Mouse (Mus musculus) liver, postnatal 0 days (tissue): ENCODE results near the gene Qrich2. TPM values are rescaled to one million over a fixed set of nuclear protein-coding genes. Genes with fewer than 3 reads are reported as not detected.
A peak's percentile ranks its signal among the peaks of the same experiment; 100 is the strongest.

Experiments
- ATAC-seq: fragments of 200-750 bp; cut with Nextera tagmentation; 2 replicates; pipeline ENCODE4 v1.8.0; 2017; ENCODE audit warnings: mild to moderate bottlenecking, moderate library complexity
- DNase-seq: peaks from one replicate; pipeline ENCODE4 v3.0.0-alpha.2; 2016
- H3K27ac ChIP-seq: fragments of 300-500 bp; sonication (generic); 2 replicates; pipeline ENCODE4 v1.5.1; 2014; ENCODE audit warnings: antibody characterized with exemption, moderate library complexity, mild to moderate bottlenecking, low read depth
- H3K27me3 ChIP-seq: fragments of 300-500 bp; sonication (generic); 2 replicates; pipeline ENCODE4 v1.6.1; 2014; ENCODE audit warnings: low read length, control low read depth, mixed read lengths; ENCODE audit not compliant: insufficient read depth
- H3K36me3 ChIP-seq: fragments of 300-500 bp; sonication (generic); replicated peaks from 2 replicates; pipeline ENCODE4 v1.6.1; 2014; ENCODE audit warnings: mild to moderate bottlenecking, control low read depth, low read length, moderate library complexity, mixed read lengths; ENCODE audit not compliant: insufficient read depth
- H3K4me1 ChIP-seq: fragments of 300-500 bp; sonication (generic); 2 replicates; pipeline ENCODE4 v1.6.1; 2014; ENCODE audit warnings: antibody characterized with exemption, mild to moderate bottlenecking, control low read depth; ENCODE audit not compliant: insufficient read depth
- H3K4me2 ChIP-seq: fragments of 300-500 bp; sonication (generic); 2 replicates; pipeline ENCODE4 v1.6.1; 2014; ENCODE audit warnings: low read depth, mild to moderate bottlenecking, low read length, moderate library complexity, mixed read lengths
- H3K4me3 ChIP-seq: fragments of 300-500 bp; sonication (generic); 2 replicates; pipeline ENCODE4 v1.5.1; 2014; ENCODE audit warnings: low read depth, low read length
- H3K9ac ChIP-seq: fragments of 300-500 bp; sonication (generic); replicated peaks from 2 replicates; pipeline ENCODE4 v1.6.1; 2014; ENCODE audit warnings: mild to moderate bottlenecking, moderate library complexity
- H3K9me3 ChIP-seq: fragments of 300-500 bp; sonication (generic); 2 replicates; pipeline ENCODE4 v1.6.1; 2016; ENCODE audit warnings: mild to moderate bottlenecking, control low read depth, low read length, mixed read lengths
- CTCF ChIP-seq: sonication (generic); IDR thresholded peaks from 2 replicates; pipeline ENCODE4 v1.5.1; 2016; ENCODE audit warnings: antibody characterized with exemption, low read depth
- EP300 ChIP-seq: IDR thresholded peaks from 2 replicates; pipeline ENCODE4 v1.6.1; 2016; ENCODE audit warnings: antibody characterized with exemption, low read depth, mild to moderate bottlenecking
- WGBS: fragments of 180-500 bp; shearing (Covaris S2); extraction: QIAGEN DNeasy Blood & Tissue Kit; methylation state at CpG from one replicate; pipeline ENCODE4 v1.1.7; 2014; ENCODE audit not compliant: insufficient replicate concordance; 5-methylcytosine and 5-hydroxymethylcytosine counted together
- polyA plus RNA-seq: library from polyadenylated mRNA; unstranded; fragments of >200 nt; fragmentation: Nextera tagmentation; extraction: Ambion mirVana; gene quantifications from 2 replicates; pipeline ENCODE4 v1.2.1, GENCODE M21; 2015

The Qrich2 gene
- polyA plus RNA-seq, 1 experiment from 2014 or later = not detected

- ATAC-seq (no peak), DNase-seq (no peak)
- no peak overlapping the region for H3K4me3 ChIP-seq
- peak overlapping the region; percentile 95 for H3K4me2 ChIP-seq
- 66% methylated on average over 6 of the region's 6 CpGs for WGBS
- no peaks in the 10 kb centered on the region for H3K9me3 ChIP-seq
- peaks cover 16% of the 10 kb centered on the region for H3K4me1 ChIP-seq
- H3K9ac ChIP-seq = no peak overlapping the region
- H3K27ac ChIP-seq = no peak overlapping the region
- H3K36me3 ChIP-seq = 0 out of 2 replicates have a peak, but pooled peaks cover 4% of the 10 kb centered on the region
- no peaks in the 10 kb centered on the region for H3K27me3 ChIP-seq
- TF ChIP-seq CTCF (no peak), EP300 (no peak)
Measured at GRCm38 (mm10) chr11:116491338-116491737, 25.3 kb upstream of the Qrich2 start.

- Histone ChIP-seq H3K4me2 (peak overlapping the region; percentile 95), H3K4me1 (peaks cover 16% of the 10 kb centered on the region), H3K4me3 (peak overlapping the region; percentile 83), H3K9me3 (no peaks in the 10 kb centered on the region), H3K36me3 (peaks cover 10% of the 10 kb centered on the region), H3K9ac (peak overlapping the region; percentile 86), H3K27ac (peak overlapping the region; percentile 88), H3K27me3 (no peaks in the 10 kb centered on the region)
- ATAC-seq (peak; percentile 92), DNase-seq (peak; percentile 92)
- WGBS = under 1% methylated on average over 43 of the region's 62 CpGs
- TF ChIP-seq EP300 (peak; percentile 60; the same call in 1 of the 2 replicates), CTCF (0 out of 2 replicates have a peak, but pooled peaks have one; percentile 1)
Measured at GRCm38 (mm10) chr11:116490232-116491107, 24.4 kb upstream of the Qrich2 start.

- 5% methylated on average over 35 of the region's 39 CpGs for WGBS
- DNase-seq = peak; percentile 59
- TF ChIP-seq CTCF = no peak
- TF ChIP-seq EP300 = no peak
Measured at GRCm38 (mm10) chr11:116489771-116490231, 23.8 kb upstream of the Qrich2 start.

GRCm38 (mm10) chr11:116488693-116489375 is 22.8 kb upstream of the Qrich2 start:
- 67% methylated on average over 14 of the region's 14 CpGs for WGBS
- peak overlapping the region; percentile 88; the same call in 1 of the 2 replicates for H3K27ac ChIP-seq
- peaks cover 16% of the 10 kb centered on the region for H3K36me3 ChIP-seq
- H3K4me3 ChIP-seq = peak overlapping the region; percentile 83
- TF ChIP-seq CTCF (peak; percentile 64), EP300 (no peak)
- peak overlapping the region; percentile 95 for H3K4me2 ChIP-seq
- H3K9ac ChIP-seq = peak overlapping the region; percentile 86; the same call in 1 of the 2 replicates
- H3K27me3 ChIP-seq = no peaks in the 10 kb centered on the region
- DNase-seq (no peak), ATAC-seq (no peak)
- peaks cover 16% of the 10 kb centered on the region for H3K4me1 ChIP-seq
- no peaks in the 10 kb centered on the region for H3K9me3 ChIP-seq

More at GRCm38 (mm10) chr11:116489771-116490231, 23.8 kb upstream of the Qrich2 start:
- Histone ChIP-seq H3K4me2 (peak overlapping the region; percentile 95), H3K27ac (peak overlapping the region; percentile 88), H3K4me1 (peaks cover 16% of the 10 kb centered on the region), H3K4me3 (peak overlapping the region; percentile 83), H3K36me3 (peaks cover 16% of the 10 kb centered on the region), H3K27me3 (no peaks in the 10 kb centered on the region), H3K9me3 (no peaks in the 10 kb centered on the region), H3K9ac (peak overlapping the region; percentile 86)
- ATAC-seq = peak; percentile 44

- no peak for ATAC-seq
Measured at GRCm38 (mm10) chr11:116488207-116488606, 22.2 kb upstream of the Qrich2 start.

GRCm38 (mm10) chr11:116484261-116484660 is 18.2 kb upstream of the Qrich2 start:
- H3K4me1 ChIP-seq = peaks cover 7% of the 10 kb centered on the region
- peak overlapping the region; percentile 29; the same call in 1 of the 2 replicates for H3K4me2 ChIP-seq
- ATAC-seq (peak; percentile 76), DNase-seq (no peak)
- H3K4me3 ChIP-seq = no peak overlapping the region
- H3K27me3 ChIP-seq = no peaks in the 10 kb centered on the region
- H3K36me3 ChIP-seq = peaks cover 52% of the 10 kb centered on the region
- peak overlapping the region; percentile 77 for H3K27ac ChIP-seq
- H3K9me3 ChIP-seq = no peaks in the 10 kb centered on the region
- 72% methylated on average over 8 of the region's 8 CpGs for WGBS
- H3K9ac ChIP-seq = no peak overlapping the region
- no peak for TF ChIP-seq CTCF
- TF ChIP-seq EP300 = no peak

More at GRCm38 (mm10) chr11:116488207-116488606, 22.2 kb upstream of the Qrich2 start:
- DNase-seq = no peak
- H3K27ac ChIP-seq = no peak overlapping the region
- no peaks in the 10 kb centered on the region for H3K27me3 ChIP-seq
- H3K4me2 ChIP-seq = no peak overlapping the region
- peaks cover 20% of the 10 kb centered on the region for H3K36me3 ChIP-seq
- H3K9ac ChIP-seq = no peak overlapping the region
- peaks cover 16% of the 10 kb centered on the region for H3K4me1 ChIP-seq
- TF ChIP-seq CTCF (no peak), EP300 (no peak)
- H3K9me3 ChIP-seq = no peaks in the 10 kb centered on the region
- no peak overlapping the region for H3K4me3 ChIP-seq
